21 mouse cellular contexts compared by ENCODE assay signal in the genomic region with DNA sequence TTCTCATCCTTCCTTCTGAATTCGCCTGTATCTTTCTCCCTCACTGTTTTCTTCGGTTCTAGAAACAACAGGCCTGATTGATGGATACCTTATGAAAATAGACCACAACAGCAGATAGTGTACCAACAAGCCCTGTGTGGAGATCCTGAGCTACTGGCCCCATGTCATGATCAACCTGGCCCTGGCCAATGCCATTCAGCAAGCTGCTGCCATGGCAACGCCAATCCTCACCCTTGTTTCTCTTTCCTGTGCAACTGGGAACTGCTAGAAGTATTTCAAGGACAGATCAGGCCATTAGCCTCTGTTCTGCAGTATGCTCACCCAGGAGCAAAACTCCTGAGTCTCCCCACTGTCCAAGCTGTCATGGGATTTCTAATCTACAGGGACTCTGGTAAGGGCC.
A peak's percentile ranks its signal among the peaks of the same experiment; 100 is the strongest.
DNase-seq lines count a peak whose midpoint lies in the region; ATAC-seq and TF ChIP-seq lines count a peak whose summit lies in the region.
"Had no signal": no experiment of that assay in that cellular context is flagged by ENCODE, and none has a peak within 500 bp of the region (broad histone marks: within the 10 kb centered on the region; RNA-seq: fewer than 3 reads in every experiment).

No protein-coding gene starts in this region.

- ATAC-seq in forebrain, postnatal 0 days: peak; percentile 18; the same call in 1 of the 2 replicates
- ATAC-seq in forebrain, embryonic 11.5 days (replicated peaks; ENCODE audit: low FRiP score): no peak
- 0 out of 2 replicates have a peak, but pooled peaks have one; percentile 41 for ATAC-seq in midbrain, embryonic 12.5 days (ENCODE audit: low FRiP score, low read depth)
- no peak for ATAC-seq in midbrain, embryonic 14.5 days (ENCODE audit: low FRiP score, low TSS enrichment)
- ATAC-seq: intestine, postnatal 0 days; liver, embryonic 12.5 days had no signal

- H3K27ac ChIP-seq in forebrain, postnatal 0 days (ENCODE audit: low read depth, low read length): no peak overlapping the region
- no peak overlapping the region for H3K27ac ChIP-seq in forebrain, embryonic 11.5 days (ENCODE audit: low read depth, low read length)
- no peak overlapping the region for H3K27ac ChIP-seq in midbrain, embryonic 12.5 days (replicated peaks)
- no peak overlapping the region for H3K27ac ChIP-seq in midbrain, embryonic 10.5 days (replicated peaks)
- no peak overlapping the region for H3K27ac ChIP-seq in midbrain, embryonic 14.5 days (replicated peaks; ENCODE audit: low read depth, low read length)
- H3K27ac ChIP-seq: forebrain, embryonic 12.5 days; heart, embryonic 15.5 days; kidney, embryonic 15.5 days; limb, embryonic 12.5 days; liver, embryonic 12.5 days; stomach, embryonic 15.5 days had no signal

- H3K9me3 ChIP-seq in forebrain, postnatal 0 days (ENCODE audit: low read length): no peaks in the 10 kb centered on the region
- H3K9me3 ChIP-seq in forebrain, embryonic 11.5 days (ENCODE audit: control insufficient read depth, low read length): no peaks in the 10 kb centered on the region
- 0 out of 2 replicates have a peak, but pooled peaks cover 5% of the 10 kb centered on the region for H3K9me3 ChIP-seq in midbrain, embryonic 12.5 days
- H3K9me3 ChIP-seq in midbrain, embryonic 10.5 days (replicated peaks): 0 out of 2 replicates have a peak, but pooled peaks cover 4% of the 10 kb centered on the region
- no peaks in the 10 kb centered on the region for H3K9me3 ChIP-seq in midbrain, embryonic 14.5 days (ENCODE audit: control insufficient read depth, low read length)
- H3K9me3 ChIP-seq: forebrain, embryonic 12.5 days; heart, embryonic 15.5 days; kidney, embryonic 15.5 days; limb, embryonic 12.5 days; liver, embryonic 12.5 days; stomach, embryonic 15.5 days had no signal

- WGBS in forebrain, postnatal 0 days: 79% methylated on average over 3 of the region's 3 CpGs
- WGBS in forebrain, embryonic 11.5 days: 77% methylated on average over 3 of the region's 3 CpGs
- 83% methylated on average over 3 of the region's 3 CpGs for WGBS in midbrain, embryonic 12.5 days
- 89% methylated on average over 3 of the region's 3 CpGs for WGBS in midbrain, embryonic 10.5 days
- 81% methylated on average over 3 of the region's 3 CpGs for WGBS in midbrain, embryonic 14.5 days

- H3K4me1 ChIP-seq in forebrain, postnatal 0 days (ENCODE audit: insufficient read depth): no peaks in the 10 kb centered on the region
- no peaks in the 10 kb centered on the region for H3K4me1 ChIP-seq in forebrain, embryonic 11.5 days (replicated peaks; ENCODE audit: control insufficient read depth, insufficient read depth, low read length)
- peaks cover 6% of the 10 kb centered on the region; the same call in 1 of the 2 replicates for H3K4me1 ChIP-seq in midbrain, embryonic 12.5 days
- H3K4me1 ChIP-seq in midbrain, embryonic 10.5 days: peaks cover 10% of the 10 kb centered on the region
- 0 out of 2 replicates have a peak, but pooled peaks cover 3% of the 10 kb centered on the region for H3K4me1 ChIP-seq in midbrain, embryonic 14.5 days (ENCODE audit: control insufficient read depth, insufficient read depth, low read length)
- H3K4me1 ChIP-seq: heart, embryonic 15.5 days; kidney, embryonic 15.5 days; limb, embryonic 12.5 days; liver, embryonic 12.5 days; stomach, embryonic 15.5 days had no signal

- no peak for DNase-seq in forebrain, postnatal 0 days
- DNase-seq in forebrain, embryonic 11.5 days (ENCODE audit: low spot score): no peak
- DNase-seq in midbrain, embryonic 10.5 days (ENCODE audit: low spot score): no peak
- DNase-seq in adrenal gland, postnatal 14 days: peak; percentile 70
- peak; percentile 42 for DNase-seq in midbrain, embryonic 14.5 days
- DNase-seq in gastrocnemius, postnatal 36 days: no peak
- DNase-seq in lung, adult 18-20 months: no peak
- DNase-seq: cerebellum, postnatal 25 days; gastrocnemius, postnatal 14 days; lung, embryonic 14.5 days; lung, postnatal 36 days; thymus, adult 18-20 months; thymus, postnatal 4 days had no signal

- no peaks in the 10 kb centered on the region for H3K27me3 ChIP-seq in forebrain, postnatal 0 days (ENCODE audit: insufficient read depth, low read length)
- no peaks in the 10 kb centered on the region for H3K27me3 ChIP-seq in forebrain, embryonic 11.5 days (ENCODE audit: control insufficient read depth, insufficient read depth, low read length)
- peaks cover 40% of the 10 kb centered on the region for H3K27me3 ChIP-seq in midbrain, embryonic 12.5 days
- H3K27me3 ChIP-seq in midbrain, embryonic 10.5 days (ENCODE audit: low read depth, poor library complexity, severe bottlenecking): peaks cover 16% of the 10 kb centered on the region; the same call in 1 of the 2 replicates
- H3K27me3 ChIP-seq in midbrain, embryonic 14.5 days (ENCODE audit: control insufficient read depth, insufficient read depth, low read length): no peaks in the 10 kb centered on the region
- H3K27me3 ChIP-seq: forebrain, embryonic 12.5 days; heart, embryonic 15.5 days; kidney, embryonic 15.5 days; limb, embryonic 12.5 days; liver, embryonic 12.5 days; stomach, embryonic 15.5 days had no signal

- intact Hi-C loops in gastrocnemius, postnatal 36 days (cut with DNase I): no loop called here

- H3K4me3 ChIP-seq in forebrain, postnatal 0 days (ENCODE audit: low read depth, low read length): no peak overlapping the region
- H3K4me3 ChIP-seq in forebrain, embryonic 11.5 days (ENCODE audit: low read depth, low read length): no peak overlapping the region
- no peak overlapping the region for H3K4me3 ChIP-seq in midbrain, embryonic 12.5 days
- H3K4me3 ChIP-seq in midbrain, embryonic 10.5 days: no peak overlapping the region
- H3K4me3 ChIP-seq in midbrain, embryonic 14.5 days (replicated peaks; ENCODE audit: low read depth, low read length): no peak overlapping the region
- H3K4me3 ChIP-seq: forebrain, embryonic 12.5 days; heart, embryonic 15.5 days; kidney, embryonic 15.5 days; limb, embryonic 12.5 days; liver, embryonic 12.5 days; stomach, embryonic 15.5 days had no signal

- H3K36me3 ChIP-seq in forebrain, postnatal 0 days (ENCODE audit: insufficient read depth): no peaks in the 10 kb centered on the region
- no peaks in the 10 kb centered on the region for H3K36me3 ChIP-seq in forebrain, embryonic 11.5 days (ENCODE audit: control insufficient read depth, insufficient read depth, low read length)
- no peaks in the 10 kb centered on the region for H3K36me3 ChIP-seq in midbrain, embryonic 12.5 days
- H3K36me3 ChIP-seq in midbrain, embryonic 10.5 days: no peaks in the 10 kb centered on the region
- no peaks in the 10 kb centered on the region for H3K36me3 ChIP-seq in midbrain, embryonic 14.5 days (ENCODE audit: control insufficient read depth, insufficient read depth, low read length)
- H3K36me3 ChIP-seq: forebrain, embryonic 12.5 days; heart, embryonic 15.5 days; kidney, embryonic 15.5 days; limb, embryonic 12.5 days; liver, embryonic 12.5 days; stomach, embryonic 15.5 days had no signal

- no peak overlapping the region for H3K4me2 ChIP-seq in forebrain, postnatal 0 days (ENCODE audit: low read depth)
- no peak overlapping the region for H3K4me2 ChIP-seq in forebrain, embryonic 11.5 days (ENCODE audit: low read depth, low read length, severe bottlenecking)
- no peak overlapping the region for H3K4me2 ChIP-seq in midbrain, embryonic 12.5 days (replicated peaks)
- H3K4me2 ChIP-seq in midbrain, embryonic 14.5 days (ENCODE audit: low read length): no peak overlapping the region
- H3K4me2 ChIP-seq: forebrain, embryonic 12.5 days; heart, embryonic 15.5 days; kidney, embryonic 15.5 days; limb, embryonic 12.5 days; liver, embryonic 12.5 days; lung, embryonic 14.5 days; stomach, embryonic 15.5 days had no signal

- no peak for TF ChIP-seq CTCF in forebrain, postnatal 0 days (IDR thresholded peaks at IDR 0.05; ENCODE audit: low read depth)

- H3K9ac ChIP-seq in forebrain, postnatal 0 days: no peak overlapping the region
- H3K9ac ChIP-seq in forebrain, embryonic 11.5 days (ENCODE audit: low read length): no peak overlapping the region
- no peak overlapping the region for H3K9ac ChIP-seq in midbrain, embryonic 12.5 days (replicated peaks)
- H3K9ac ChIP-seq in midbrain, embryonic 14.5 days (replicated peaks; ENCODE audit: low read length): no peak overlapping the region
- H3K9ac ChIP-seq: forebrain, embryonic 12.5 days; heart, embryonic 15.5 days; kidney, embryonic 15.5 days; limb, embryonic 12.5 days; liver, embryonic 12.5 days; lung, embryonic 14.5 days; stomach, embryonic 15.5 days had no signal

Comparison
In these comparisons a context has a peak if more than half of its experiments do, and no peak if none do; other contexts are left out.
1. ATAC-seq: peak in forebrain, postnatal 0 days (single experiment) and midbrain, embryonic 12.5 days (single experiment); none in forebrain, embryonic 11.5 days (single experiment) and midbrain, embryonic 14.5 days (single experiment).
2. DNase-seq: peak in adrenal gland, postnatal 14 days (single experiment) and midbrain, embryonic 14.5 days (single experiment); none in forebrain, postnatal 0 days (single experiment), forebrain, embryonic 11.5 days (single experiment), midbrain, embryonic 10.5 days (single experiment), gastrocnemius, postnatal 36 days (0 of 2) and lung, adult 18-20 months (0 of 2).